Mouse (Mus musculus) liver, embryonic 12.5 days (tissue): ENCODE measurements around the gene Vps37c. TPM values are rescaled to one million over a fixed set of nuclear protein-coding genes. Genes with fewer than 3 reads are reported as not detected.

Source experiments
- ATAC-seq: fragments of 200-750 bp; cut with Nextera tagmentation; 2 replicates; pipeline ENCODE4 v1.8.0; 2017; ENCODE audit warnings: moderate number of reproducible peaks, mild to moderate bottlenecking, moderate library complexity
- H3K27ac ChIP-seq: fragments of 300-500 bp; sonication (generic); 2 replicates; pipeline ENCODE4 v1.5.1; 2016; ENCODE audit warnings: mild to moderate bottlenecking
- H3K27me3 ChIP-seq: fragments of 300-500 bp; sonication (generic); replicated peaks from 2 replicates; pipeline ENCODE4 v1.6.1; 2016; ENCODE audit warnings: mild to moderate bottlenecking, moderate library complexity
- H3K36me3 ChIP-seq: fragments of 300-500 bp; sonication (generic); 2 replicates; pipeline ENCODE4 v1.6.1; 2016; ENCODE audit warnings: mild to moderate bottlenecking, moderate library complexity
- H3K4me1 ChIP-seq: fragments of 300-500 bp; sonication (generic); 2 replicates; pipeline ENCODE4 v1.6.1; 2016
- H3K4me2 ChIP-seq: fragments of 300-500 bp; sonication (generic); 2 replicates; pipeline ENCODE4 v1.6.1; 2016; ENCODE audit warnings: mild to moderate bottlenecking, moderate library complexity
- H3K4me3 ChIP-seq: fragments of 300-500 bp; sonication (generic); 2 replicates; pipeline ENCODE4 v1.5.1; 2016; ENCODE audit warnings: mild to moderate bottlenecking, moderate library complexity
- H3K9ac ChIP-seq: fragments of 300-500 bp; sonication (generic); 2 replicates; pipeline ENCODE4 v1.6.1; 2016; ENCODE audit warnings: mild to moderate bottlenecking, moderate library complexity
- H3K9me3 ChIP-seq: fragments of 300-500 bp; sonication (generic); replicated peaks from 2 replicates; pipeline ENCODE4 v1.6.1; 2016; ENCODE audit warnings: mild to moderate bottlenecking, moderate library complexity
- WGBS: fragments of 180-500 bp; shearing (Covaris S2); methylation state at CpG from one replicate; pipeline ENCODE4 v1.1.7; 2016; ENCODE audit not compliant: insufficient replicate concordance; 5-methylcytosine and 5-hydroxymethylcytosine counted together
- polyA plus RNA-seq: library from polyadenylated mRNA; unstranded; fragments of >200 nt; fragmentation: Nextera tagmentation; extraction: Ambion mirVana; gene quantifications from 2 replicates; pipeline ENCODE4 v1.2.1, GENCODE M21; 2016

Vps37c gene
- polyA plus RNA-seq, 1 experiment from 2014 or later, result 14.5 TPM

GRCm38 (mm10) chr19:10718251-10718775, 29.8 kb downstream of the Vps37c start:
- Histone ChIP-seq H3K4me1 (peaks cover 10% of the 10 kb centered on the region), H3K27me3 (peaks cover 14% of the 10 kb centered on the region), H3K9me3 (no peaks in the 10 kb centered on the region), H3K27ac (no peak overlapping the region), H3K36me3 (peaks cover 11% of the 10 kb centered on the region), H3K4me2 (no peak overlapping the region), H3K9ac (no peak overlapping the region), H3K4me3 (no peak overlapping the region)
- no peak for ATAC-seq
- WGBS, result 65% methylated on average over 7 of the region's 7 CpGs

DNA sequence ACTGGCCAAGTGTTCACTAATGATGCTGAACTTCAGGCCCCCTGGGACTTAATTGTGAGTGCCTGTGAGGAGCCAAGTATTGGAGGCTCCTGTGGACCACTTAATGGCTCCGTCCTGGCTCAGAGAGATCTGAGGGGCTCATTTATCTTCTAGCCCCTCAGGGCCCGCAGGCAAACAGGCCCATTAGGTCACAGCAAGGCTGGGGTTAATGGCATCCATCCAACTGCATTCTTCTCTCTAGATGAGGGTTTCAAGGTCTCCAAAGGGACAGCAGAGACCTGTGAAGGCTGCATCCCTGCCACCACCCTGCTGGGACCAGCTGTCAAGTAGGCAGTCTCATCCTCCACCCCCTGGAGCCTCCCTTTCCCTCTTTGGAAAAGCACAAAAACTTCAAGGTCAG, 31.2 kb downstream of the Vps37c start:
- Histone ChIP-seq H3K4me1 (peaks cover 10% of the 10 kb centered on the region), H3K27me3 (peaks cover 20% of the 10 kb centered on the region), H3K9me3 (no peaks in the 10 kb centered on the region), H3K9ac (no peak overlapping the region), H3K4me3 (no peak overlapping the region), H3K36me3 (no peaks in the 10 kb centered on the region), H3K27ac (no peak overlapping the region), H3K4me2 (no peak overlapping the region)
- no peak for ATAC-seq
- 45% methylated on average over 2 of the region's 2 CpGs for WGBS

- H3K27ac ChIP-seq, result no peak overlapping the region
- H3K36me3 ChIP-seq, result no peaks in the 10 kb centered on the region
- H3K4me1 ChIP-seq, result peaks cover 10% of the 10 kb centered on the region
- peaks cover 24% of the 10 kb centered on the region for H3K27me3 ChIP-seq
- no peak overlapping the region for H3K4me3 ChIP-seq
- H3K9me3 ChIP-seq, result no peaks in the 10 kb centered on the region
- no peak for ATAC-seq
- H3K4me2 ChIP-seq, result no peak overlapping the region
- H3K9ac ChIP-seq, result no peak overlapping the region
- 34% methylated on average over 3 of the region's 3 CpGs for whole genome bisulfite sequencing
These were observed 32.0 kb downstream of the Vps37c start for GRCm38 (mm10) chr19:10720524-10720923.

- no peak overlapping the region for H3K4me3 ChIP-seq
- no peak overlapping the region for H3K9ac ChIP-seq
- H3K27me3 ChIP-seq, result peaks cover 24% of the 10 kb centered on the region
- H3K4me2 ChIP-seq, result no peak overlapping the region
- peaks cover 10% of the 10 kb centered on the region for H3K4me1 ChIP-seq
- H3K36me3 ChIP-seq, result no peaks in the 10 kb centered on the region
- WGBS, result 21% methylated on average over 5 of the region's 5 CpGs
- no peaks in the 10 kb centered on the region for H3K9me3 ChIP-seq
- H3K27ac ChIP-seq, result no peak overlapping the region
- ATAC-seq, result no peak; the same call in 1 of the 2 replicates
These were observed 32.5 kb downstream of the Vps37c start for GRCm38 (mm10) chr19:10721064-10721463.

GRCm38 (mm10) chr19:10723084-10723483, 34.5 kb downstream of the Vps37c start:
- 21% methylated on average over 13 of the region's 13 CpGs for WGBS
- no peak for ATAC-seq
- H3K9ac ChIP-seq, result no peak overlapping the region
- no peak overlapping the region for H3K4me2 ChIP-seq
- H3K9me3 ChIP-seq, result no peaks in the 10 kb centered on the region
- H3K4me1 ChIP-seq, result peaks cover 10% of the 10 kb centered on the region
- H3K36me3 ChIP-seq, result no peaks in the 10 kb centered on the region
- no peak overlapping the region for H3K4me3 ChIP-seq
- no peak overlapping the region for H3K27ac ChIP-seq
- peaks cover 24% of the 10 kb centered on the region for H3K27me3 ChIP-seq

DNA sequence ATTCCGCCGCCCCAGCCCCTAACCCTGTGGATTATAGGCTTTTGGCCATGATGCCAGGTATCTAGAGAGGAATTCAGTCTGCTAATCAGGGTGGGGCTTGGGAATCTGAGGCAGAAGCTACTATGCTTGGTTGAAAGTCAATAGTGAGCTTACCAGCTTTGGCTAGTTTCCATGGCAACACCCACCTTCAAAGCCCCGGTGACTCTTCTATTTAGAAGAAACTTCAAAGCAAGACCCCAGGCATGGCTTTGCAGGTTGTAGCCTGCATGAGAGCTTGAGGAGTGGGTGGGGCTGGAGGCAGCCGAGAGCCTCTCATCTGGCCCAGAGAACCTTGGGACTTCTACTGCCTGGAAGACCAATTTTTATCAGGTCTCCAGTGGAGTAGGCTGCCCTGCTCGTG, 35.1 kb downstream of the Vps37c start:
- Histone ChIP-seq H3K9me3 (no peaks in the 10 kb centered on the region), H3K4me1 (peaks cover 10% of the 10 kb centered on the region), H3K4me2 (no peak overlapping the region), H3K36me3 (no peaks in the 10 kb centered on the region), H3K27me3 (peaks cover 24% of the 10 kb centered on the region), H3K27ac (no peak overlapping the region), H3K9ac (no peak overlapping the region), H3K4me3 (no peak overlapping the region)
- WGBS, result 36% methylated on average over 5 of the region's 5 CpGs
- ATAC-seq, result no peak

DNA sequence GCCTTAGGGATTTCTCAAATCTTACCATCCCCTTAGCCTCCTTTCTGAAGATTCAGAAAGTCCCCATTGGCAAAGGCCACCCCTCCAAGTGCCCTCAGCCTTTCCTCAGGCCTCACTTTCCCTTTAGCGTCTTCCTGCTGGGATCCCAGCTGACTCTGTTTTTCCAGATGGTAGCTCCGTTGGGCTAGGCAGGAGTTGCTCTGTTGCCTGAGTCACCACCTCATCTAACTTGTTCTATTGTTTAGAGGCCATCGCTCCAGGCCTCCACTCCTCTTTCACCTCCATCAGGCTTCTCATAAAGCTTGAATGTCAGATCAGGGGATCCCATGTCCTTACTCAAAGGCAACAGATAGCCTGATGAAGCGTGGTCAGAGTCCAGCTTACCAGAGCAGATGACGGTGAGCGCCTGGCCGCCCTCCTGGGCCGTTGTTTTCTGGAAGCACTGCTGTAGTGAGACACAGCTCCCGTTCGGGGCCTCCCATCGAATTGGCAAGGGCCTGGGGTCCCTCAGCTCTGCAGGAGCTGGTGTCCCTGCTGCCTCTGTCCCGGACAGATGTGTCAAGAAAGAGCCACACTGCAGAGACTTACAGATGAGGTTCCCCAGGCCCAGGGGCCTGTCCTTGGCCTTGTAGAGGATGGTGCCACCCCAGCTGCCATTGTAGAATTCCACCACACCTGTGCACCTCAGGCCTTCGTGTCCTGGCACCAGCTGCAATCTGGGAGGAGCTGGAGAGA, 36.3 kb downstream of the Vps37c start:
- H3K27me3 ChIP-seq, result peaks cover 24% of the 10 kb centered on the region
- no peaks in the 10 kb centered on the region for H3K36me3 ChIP-seq
- no peaks in the 10 kb centered on the region for H3K9me3 ChIP-seq
- H3K27ac ChIP-seq, result no peak overlapping the region
- H3K9ac ChIP-seq, result no peak overlapping the region
- no peak overlapping the region for H3K4me3 ChIP-seq
- 66% methylated on average over 13 of the region's 13 CpGs for WGBS
- H3K4me1 ChIP-seq, result peaks cover 10% of the 10 kb centered on the region
- H3K4me2 ChIP-seq, result no peak overlapping the region
- no peak for ATAC-seq

DNA sequence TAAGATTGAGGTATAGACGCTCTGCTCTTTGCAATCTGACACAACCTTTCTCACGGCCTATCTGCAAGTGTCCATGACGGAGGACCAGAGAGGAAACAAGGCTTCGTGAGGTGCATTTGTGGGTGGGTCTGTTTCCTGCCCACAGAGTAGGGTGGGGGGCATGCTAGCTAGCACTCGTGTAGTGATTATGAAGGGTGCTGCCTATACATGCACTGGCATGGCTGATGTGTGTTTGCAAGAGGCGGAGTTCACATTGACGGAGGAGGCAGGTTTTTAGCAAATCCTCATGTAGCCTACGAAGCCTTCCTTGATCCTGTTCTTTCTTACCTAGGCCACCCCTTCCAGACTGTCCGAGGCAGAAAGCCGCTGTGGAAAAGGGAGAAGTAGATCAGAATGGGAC, 41.4 kb downstream of the Vps37c start:
- Histone ChIP-seq H3K27ac (no peak overlapping the region), H3K4me1 (no peaks in the 10 kb centered on the region), H3K4me3 (no peak overlapping the region), H3K9ac (no peak overlapping the region), H3K9me3 (no peaks in the 10 kb centered on the region), H3K4me2 (no peak overlapping the region), H3K27me3 (0 out of 2 replicates have a peak, but pooled peaks cover 3% of the 10 kb centered on the region), H3K36me3 (no peaks in the 10 kb centered on the region)
- ATAC-seq, result no peak
- 63% methylated on average over 10 of the region's 10 CpGs for WGBS

DNA sequence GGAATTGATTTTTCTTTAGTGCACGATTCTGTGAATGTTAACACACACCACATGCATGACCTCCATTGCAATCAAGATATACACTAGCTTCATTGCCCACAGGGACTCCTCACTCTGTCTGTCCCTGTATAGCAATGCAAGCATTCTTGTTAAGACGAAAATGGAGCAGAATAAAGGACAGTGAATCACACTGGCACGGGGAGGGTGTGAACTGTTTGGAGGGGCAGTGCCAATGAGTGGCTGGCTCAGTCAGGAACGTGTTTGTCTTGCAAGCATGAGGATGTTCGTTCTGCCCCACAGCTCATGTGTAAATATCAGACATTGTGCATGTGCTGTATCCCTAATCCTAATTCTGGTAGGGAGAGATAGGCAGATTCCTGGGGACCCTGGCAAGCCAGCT, 41.9 kb downstream of the Vps37c start:
- H3K4me2 ChIP-seq, result no peak overlapping the region
- H3K27ac ChIP-seq, result no peak overlapping the region
- no peak for ATAC-seq
- H3K4me3 ChIP-seq, result no peak overlapping the region
- H3K9me3 ChIP-seq, result no peaks in the 10 kb centered on the region
- H3K36me3 ChIP-seq, result no peaks in the 10 kb centered on the region
- no peaks in the 10 kb centered on the region for H3K4me1 ChIP-seq
- H3K27me3 ChIP-seq, result no peaks in the 10 kb centered on the region
- 59% methylated on average over 5 of the region's 5 CpGs for WGBS
- H3K9ac ChIP-seq, result no peak overlapping the region

DNA sequence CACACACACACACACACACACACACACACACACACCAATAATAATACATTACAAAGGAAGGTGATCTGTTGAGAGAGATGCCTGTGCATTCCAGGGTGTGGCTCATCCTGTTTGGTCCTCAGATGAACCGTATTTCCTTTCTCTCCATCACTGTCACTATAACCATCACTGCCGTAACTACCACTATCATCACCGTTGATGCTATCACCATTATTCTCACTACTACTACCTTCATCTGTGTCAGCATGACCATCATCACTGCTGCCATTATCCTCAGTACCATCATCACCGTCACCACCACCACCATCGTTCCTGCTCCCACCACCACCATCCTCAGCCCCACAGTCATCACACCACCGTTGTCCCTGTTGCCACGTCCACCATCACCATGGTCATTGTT, 43.4 kb downstream of the Vps37c start:
- H3K27ac ChIP-seq, result no peak overlapping the region
- no peak overlapping the region for H3K4me2 ChIP-seq
- H3K36me3 ChIP-seq, result no peaks in the 10 kb centered on the region
- H3K9me3 ChIP-seq, result no peaks in the 10 kb centered on the region
- no peak overlapping the region for H3K4me3 ChIP-seq
- H3K4me1 ChIP-seq, result no peaks in the 10 kb centered on the region
- no peak for ATAC-seq
- H3K27me3 ChIP-seq, result no peaks in the 10 kb centered on the region
- WGBS, result 73% methylated on average over 7 of the region's 7 CpGs
- H3K9ac ChIP-seq, result no peak overlapping the region

- Histone ChIP-seq H3K4me1 (no peaks in the 10 kb centered on the region), H3K9ac (no peak overlapping the region), H3K9me3 (no peaks in the 10 kb centered on the region), H3K4me2 (no peak overlapping the region), H3K27me3 (no peaks in the 10 kb centered on the region), H3K27ac (no peak overlapping the region), H3K4me3 (no peak overlapping the region), H3K36me3 (no peaks in the 10 kb centered on the region)
- ATAC-seq, result no peak
- WGBS, result 82% methylated on average over 7 of the region's 7 CpGs
These were observed 44.2 kb downstream of the Vps37c start for GRCm38 (mm10) chr19:10732741-10733140.

GRCm38 (mm10) chr19:10733501-10734127, 45.1 kb downstream of the Vps37c start:
- ATAC-seq, result no peak
- H3K27ac ChIP-seq, result no peak overlapping the region
- no peak overlapping the region for H3K9ac ChIP-seq
- no peaks in the 10 kb centered on the region for H3K36me3 ChIP-seq
- no peak overlapping the region for H3K4me2 ChIP-seq
- H3K9me3 ChIP-seq, result no peaks in the 10 kb centered on the region
- H3K4me1 ChIP-seq, result no peaks in the 10 kb centered on the region
- 70% methylated on average over 10 of the region's 10 CpGs for WGBS
- no peak overlapping the region for H3K4me3 ChIP-seq
- no peaks in the 10 kb centered on the region for H3K27me3 ChIP-seq
